Mouse (Mus musculus) liver, embryonic 14.5 days (tissue): ENCODE measurements around the gene BC035947. TPM values are rescaled to one million over a fixed set of nuclear protein-coding genes. Genes with fewer than 3 reads are reported as not detected.
A peak's percentile ranks its signal among the peaks of the same experiment; 100 is the strongest.

ENCODE experiments used
- ATAC-seq: fragments of 200-750 bp; cut with Nextera tagmentation; 2 replicates; pipeline ENCODE4 v1.8.0; 2017; ENCODE audit warnings: moderate number of reproducible peaks, mild to moderate bottlenecking, moderate library complexity; ENCODE audit not compliant: insufficient read depth
- DNase-seq, 3 experiments: peaks; one replicate each; pipeline ENCODE4 v3.0.0-alpha.2; 2012 to 2013; ENCODE audit warnings: low read depth in 3 of 3, low spot score in 3 of 3
- H3K27ac ChIP-seq: fragments of 300-500 bp; sonication (generic); 2 replicates; pipeline ENCODE4 v1.5.1; 2014; ENCODE audit warnings: moderate library complexity, mild to moderate bottlenecking, control low read depth, inconsistent platforms
- H3K27me3 ChIP-seq: fragments of 300-500 bp; sonication (generic); 2 replicates; pipeline ENCODE4 v1.6.1; 2014; ENCODE audit warnings: mild to moderate bottlenecking, low read length, moderate library complexity; ENCODE audit not compliant: control insufficient read depth, insufficient read depth
- H3K36me3 ChIP-seq: fragments of 300-500 bp; sonication (generic); replicated peaks from 2 replicates; pipeline ENCODE4 v1.6.1; 2014; ENCODE audit warnings: low read depth; ENCODE audit not compliant: control insufficient read depth, insufficient read depth
- H3K4me1 ChIP-seq, 2 experiments: fragments of 200-500 bp in 1 of 2; fragments of 300-500 bp in 1 of 2; sonication (generic) in 1 of 2; replicated peaks; 2 replicates each; pipeline ENCODE4 v1.6.1; 2012 to 2014; ENCODE audit warnings: antibody characterized with exemption in 1 of 2, inconsistent platforms in 1 of 2, low read length in 1 of 2; ENCODE audit not compliant: control insufficient read depth in 2 of 2, insufficient read depth in 2 of 2
- H3K4me2 ChIP-seq: fragments of 300-500 bp; sonication (generic); 2 replicates; pipeline ENCODE4 v1.6.1; 2014; ENCODE audit warnings: low read depth, mild to moderate bottlenecking, control low read depth, moderate library complexity
- H3K4me3 ChIP-seq, 2 experiments: fragments of 200-500 bp in 1 of 2; fragments of 300-500 bp in 1 of 2; sonication (generic) in 1 of 2; 2 replicates each; pipeline ENCODE4 v1.5.1; 2012 to 2014; ENCODE audit warnings: low read depth in 2 of 2, low read length in 2 of 2, mild to moderate bottlenecking in 2 of 2, control low read depth in 1 of 2, inconsistent platforms in 1 of 2, moderate library complexity in 1 of 2; ENCODE audit not compliant: insufficient read depth in 1 of 2
- H3K9ac ChIP-seq: fragments of 300-500 bp; sonication (generic); replicated peaks from 2 replicates; pipeline ENCODE4 v1.6.1; 2014; ENCODE audit warnings: mild to moderate bottlenecking, control low read depth, moderate library complexity
- H3K9me3 ChIP-seq: fragments of 300-500 bp; sonication (generic); 2 replicates; pipeline ENCODE4 v1.6.1; 2016; ENCODE audit warnings: low read length, mixed read lengths; ENCODE audit not compliant: control insufficient read depth
- CTCF ChIP-seq: IDR thresholded peaks from 2 replicates; pipeline ENCODE4 v1.5.1; 2016; ENCODE audit warnings: antibody characterized with exemption, low read depth, control low read depth
- EP300 ChIP-seq: IDR thresholded peaks from 2 replicates; pipeline ENCODE4 v1.6.1; 2016; ENCODE audit warnings: antibody characterized with exemption, low read depth
- WGBS: fragments of 180-500 bp; shearing (Covaris S2); extraction: QIAGEN DNeasy Blood & Tissue Kit; methylation state at CpG from one replicate; pipeline ENCODE4 v1.1.7; 2014; ENCODE audit not compliant: insufficient replicate concordance; 5-methylcytosine and 5-hydroxymethylcytosine counted together
- polyA plus RNA-seq, 2 experiments: library from polyadenylated mRNA; depleted of rRNA in 1 of 2; stranded (reverse) in 1 of 2; unstranded in 1 of 2; fragments of >200 nt; fragmentation: Nextera tagmentation in 1 of 2; extraction: Ambion mirVana in 1 of 2; gene quantifications; 2 replicates each; pipeline versions ENCODE4 v1.2.1 to v1.2.3; 2012 to 2014

The BC035947 gene
- polyA plus RNA-seq, 2 experiments, result 0.01 TPM; not detected in 1

DNA sequence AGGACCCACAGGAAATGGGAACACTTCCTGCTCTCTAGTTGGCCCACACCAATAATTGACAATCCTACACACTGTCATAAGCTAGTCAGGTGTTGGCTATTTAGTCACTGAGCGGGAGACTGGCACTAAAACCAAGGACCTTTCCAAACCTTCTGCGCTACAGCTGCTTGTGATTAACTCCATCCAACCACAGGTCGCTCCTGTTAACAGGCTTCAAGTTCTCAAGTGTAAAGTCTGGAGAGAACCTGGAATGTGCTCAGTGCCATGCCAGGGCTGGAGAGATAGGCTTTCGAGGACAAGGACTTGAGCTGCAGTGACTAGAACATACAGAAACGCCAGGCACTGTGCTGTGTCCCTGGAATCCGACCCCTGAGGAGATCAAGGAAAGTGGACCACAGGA, 27.2 kb upstream of the BC035947 start:
- Histone ChIP-seq H3K4me3 (no peak overlapping the region), H3K4me2 (no peak overlapping the region), H3K36me3 (no peaks in the 10 kb centered on the region), H3K9ac (no peak overlapping the region), H3K4me1 (peaks cover 0 to 4% of the 10 kb centered on the region in 2 experiments; a peak in 1 of 4 replicates), H3K9me3 (no peaks in the 10 kb centered on the region), H3K27ac (no peak overlapping the region), H3K27me3 (no peaks in the 10 kb centered on the region; the same call in 1 of the 2 replicates)
- no peak for TF ChIP-seq EP300
- TF ChIP-seq CTCF, result no peak
- 67% methylated on average over 6 of the region's 6 CpGs for WGBS
- ATAC-seq (no peak), DNase-seq (no peak)

DNA sequence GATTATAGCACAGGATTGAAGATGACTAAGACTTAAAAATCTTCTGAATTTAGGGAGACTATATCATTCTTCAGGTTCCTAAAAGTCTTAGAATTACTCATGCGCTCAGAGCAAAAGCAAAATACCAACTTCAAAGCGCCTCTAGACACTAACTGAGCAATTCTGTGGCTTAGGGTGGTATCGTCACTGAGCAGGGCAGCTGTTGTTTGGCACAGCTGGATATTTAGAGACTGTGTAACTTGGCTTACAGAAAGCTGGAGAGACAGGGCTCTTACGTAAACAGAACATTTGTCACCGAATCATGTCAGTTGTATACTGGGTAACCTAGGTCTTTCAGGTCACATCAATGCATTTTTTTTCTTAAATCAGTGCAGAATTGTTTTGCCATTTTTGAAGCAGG, 26.4 kb upstream of the BC035947 start:
- Histone ChIP-seq H3K4me2 (no peak overlapping the region), H3K4me3 (no peak overlapping the region), H3K27ac (no peak overlapping the region), H3K27me3 (no peaks in the 10 kb centered on the region; the same call in 1 of the 2 replicates), H3K9me3 (no peaks in the 10 kb centered on the region), H3K36me3 (no peaks in the 10 kb centered on the region), H3K9ac (no peak overlapping the region), H3K4me1 (peaks cover 0 to 4% of the 10 kb centered on the region in 2 experiments; a peak in 1 of 4 replicates)
- 57% methylated on average over 5 of the region's 5 CpGs for WGBS
- ATAC-seq (no peak), DNase-seq (no peak)
- TF ChIP-seq CTCF (no peak), EP300 (no peak)

DNA sequence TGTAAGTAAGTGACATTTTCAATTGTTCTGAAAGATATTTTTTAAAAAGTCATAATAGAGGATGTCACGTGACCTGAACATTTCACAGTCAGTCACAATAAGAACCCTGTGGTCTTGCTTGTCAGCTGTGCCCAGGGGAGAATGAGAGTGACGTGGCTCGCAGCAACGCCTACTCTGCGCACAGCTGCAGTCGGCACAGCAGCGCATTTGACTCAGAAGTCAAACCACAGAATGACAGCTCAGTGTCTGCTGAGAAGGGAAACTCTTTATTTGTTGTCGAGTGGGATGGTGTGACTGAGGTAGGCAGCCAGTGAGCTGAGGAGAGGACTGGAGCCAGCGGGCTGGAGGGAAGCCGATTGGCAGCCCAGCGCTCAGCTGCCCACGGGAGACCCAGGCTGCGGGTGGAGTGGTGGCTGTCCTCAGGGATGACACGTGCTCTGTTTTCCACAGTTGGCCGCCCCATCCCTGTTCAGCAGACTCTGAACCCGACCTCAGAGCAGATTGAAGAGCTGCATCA, 25.6 kb upstream of the BC035947 start:
- DNase-seq (peak; percentile 20 to 29 (median 25)), ATAC-seq (peak; percentile 63)
- Histone ChIP-seq H3K27me3 (no peaks in the 10 kb centered on the region; the same call in 1 of the 2 replicates), H3K27ac (no peak overlapping the region), H3K9ac (no peak overlapping the region), H3K36me3 (no peaks in the 10 kb centered on the region), H3K4me2 (peak overlapping the region; percentile 55), H3K4me3 (peak overlapping the region; percentile 16 to 31; a peak in 3 of 4 replicates), H3K4me1 (peaks cover 0 to 4% of the 10 kb centered on the region in 2 experiments; a peak in 1 of 4 replicates), H3K9me3 (no peaks in the 10 kb centered on the region)
- 15% methylated on average over 16 of the region's 16 CpGs for WGBS
- TF ChIP-seq EP300, result no peak
- no peak for TF ChIP-seq CTCF

DNA sequence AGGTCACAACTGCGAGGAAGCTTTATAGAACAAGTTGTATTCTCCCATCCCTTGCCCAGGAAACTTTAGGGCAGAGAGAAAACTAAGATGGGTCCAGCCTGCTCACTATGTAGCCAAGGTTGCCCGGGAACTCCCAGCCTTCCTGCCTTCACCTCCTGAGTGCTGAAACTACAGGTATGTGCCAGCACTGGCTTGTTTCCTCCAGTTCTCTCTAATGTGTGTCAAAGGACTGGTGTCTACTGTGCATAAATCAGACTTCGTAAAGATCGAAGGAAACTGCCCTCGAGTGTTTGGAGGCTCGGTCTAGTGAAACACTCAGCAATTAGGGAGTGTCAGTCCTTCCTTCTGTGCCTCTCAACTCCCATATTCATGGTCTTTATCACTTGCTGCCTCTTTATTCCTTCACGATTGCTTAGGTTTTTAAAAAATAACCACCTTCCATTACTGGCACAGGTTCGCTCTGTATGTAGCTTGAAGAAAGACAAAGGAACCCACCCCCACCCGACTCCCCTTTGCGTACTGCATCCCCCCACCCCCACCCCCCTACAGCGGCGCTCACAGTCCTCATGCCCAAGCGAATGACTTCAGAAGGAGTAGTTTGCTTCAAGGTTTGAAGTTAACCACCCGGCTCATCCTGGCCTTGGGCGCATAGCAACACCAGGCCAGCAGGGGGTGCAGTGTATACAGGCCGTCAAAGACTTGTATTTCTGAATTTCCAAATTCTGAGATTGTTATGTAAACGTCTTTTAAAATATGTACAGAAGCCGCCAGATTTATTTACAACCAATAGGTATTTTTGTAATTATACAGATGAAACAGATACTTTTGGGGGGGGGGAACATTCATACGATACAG, 24.6 kb upstream of the BC035947 start:
- H3K4me2 ChIP-seq, result peak overlapping the region; percentile 55
- no peak for ATAC-seq
- H3K9me3 ChIP-seq, result no peaks in the 10 kb centered on the region
- H3K27me3 ChIP-seq, result no peaks in the 10 kb centered on the region; the same call in 1 of the 2 replicates
- H3K36me3 ChIP-seq, result no peaks in the 10 kb centered on the region
- no peak overlapping the region for H3K27ac ChIP-seq
- 0 out of 4 replicates have a peak overlapping the region, but pooled peaks of 1 of the 2 experiments have one; percentile 16 for H3K4me3 ChIP-seq
- peaks cover 0 to 4% of the 10 kb centered on the region in 2 experiments; a peak in 1 of 4 replicates for H3K4me1 ChIP-seq
- DNase-seq, result peak in 2 of 3 experiments; percentile 35 to 39
- 28% methylated on average over 19 of the region's 19 CpGs for WGBS
- TF ChIP-seq CTCF (peak; percentile 72), EP300 (no peak)
- H3K9ac ChIP-seq, result no peak overlapping the region; the same call in 1 of the 2 replicates
